ENCODE assay signal across 9 mouse cellular contexts in genomic region chr9:65392638-65393364, GRCm38 (mm10). TPM values are rescaled to one million over a fixed set of nuclear protein-coding genes. Genes with fewer than 3 reads are reported as not detected.
DNase-seq lines count a peak whose midpoint lies in the region; ATAC-seq and TF ChIP-seq lines count a peak whose summit lies in the region.
"Had no signal": no experiment of that assay in that cellular context is flagged by ENCODE, and none has a peak within 500 bp of the region (broad histone marks: within the 10 kb centered on the region; RNA-seq: fewer than 3 reads in every experiment).

No protein-coding gene starts in this region.

- peaks cover 11% of the 10 kb centered on the region for H3K4me1 ChIP-seq in embryonic facial prominence, embryonic 10.5 days
- no peaks in the 10 kb centered on the region for H3K4me1 ChIP-seq in limb, embryonic 14.5 days (ENCODE audit: control insufficient read depth, insufficient read depth, low read length)

- H3K36me3 ChIP-seq in embryonic facial prominence, embryonic 10.5 days (replicated peaks) = no peaks in the 10 kb centered on the region
- H3K36me3 ChIP-seq in limb, embryonic 14.5 days (ENCODE audit: control insufficient read depth, insufficient read depth, low read length) = no peaks in the 10 kb centered on the region
- H3K36me3 ChIP-seq: limb, embryonic 12.5 days had no signal

- peak; percentile 26 for DNase-seq in cerebellum, adult 11 months
- DNase-seq in 3134 (ENCODE audit: extremely low read depth, insufficient read length, low spot score) = peak; percentile 54
- peak; percentile 79 for DNase-seq in adrenal gland, postnatal 25 days
- DNase-seq in embryonic facial prominence, embryonic 10.5 days (ENCODE audit: low spot score) = peak; percentile 77
- peak; percentile 72 for DNase-seq in induced T-regulatory cell, adult 2 months (ENCODE audit: low read depth)
- DNase-seq in limb, embryonic 14.5 days (ENCODE audit: low spot score) = peak; percentile 61
- peak; percentile 42 for DNase-seq in retina, adult 2 months (ENCODE audit: low read depth, low spot score)

- H3K4me3 ChIP-seq in embryonic facial prominence, embryonic 10.5 days = no peak overlapping the region
- no peak overlapping the region for H3K4me3 ChIP-seq in limb, embryonic 14.5 days (replicated peaks; ENCODE audit: low read length)
- H3K4me3 ChIP-seq: limb, embryonic 12.5 days had no signal

- H3K4me2 ChIP-seq in limb, embryonic 14.5 days (replicated peaks; ENCODE audit: low read depth, low read length, severe bottlenecking) = no peak overlapping the region
- H3K4me2 ChIP-seq: limb, embryonic 12.5 days had no signal

- H3K27ac ChIP-seq in embryonic facial prominence, embryonic 10.5 days (replicated peaks) = no peak overlapping the region
- H3K27ac ChIP-seq in limb, embryonic 14.5 days (replicated peaks; ENCODE audit: low read depth, low read length) = no peak overlapping the region
- H3K27ac ChIP-seq: limb, embryonic 12.5 days had no signal

- 32% methylated on average over 6 of the region's 6 CpGs for WGBS in embryonic facial prominence, embryonic 10.5 days
- WGBS in limb, embryonic 14.5 days = 26% methylated on average over 6 of the region's 6 CpGs

- no peak for ATAC-seq in cerebellum, adult (ENCODE audit: insufficient number of reproducible peaks, low FRiP score, low TSS enrichment)
- ATAC-seq in limb, embryonic 14.5 days (ENCODE audit: low FRiP score, low read depth) = 0 out of 2 replicates have a peak, but pooled peaks have one; percentile 20

- 0 out of 2 replicates have a peak, but pooled peaks cover 2% of the 10 kb centered on the region for H3K9me3 ChIP-seq in embryonic facial prominence, embryonic 10.5 days
- no peaks in the 10 kb centered on the region for H3K9me3 ChIP-seq in limb, embryonic 14.5 days (ENCODE audit: control insufficient read depth, low read length)
- H3K9me3 ChIP-seq: limb, embryonic 12.5 days had no signal

- H3K9ac ChIP-seq in limb, embryonic 14.5 days (ENCODE audit: low read depth, low read length, severe bottlenecking) = no peak overlapping the region
- H3K9ac ChIP-seq: limb, embryonic 12.5 days had no signal

- peaks cover 71% of the 10 kb centered on the region for H3K27me3 ChIP-seq in embryonic facial prominence, embryonic 10.5 days (replicated peaks; ENCODE audit: low read depth, poor library complexity, severe bottlenecking)
- H3K27me3 ChIP-seq in limb, embryonic 14.5 days (ENCODE audit: control insufficient read depth, insufficient read depth, low read length) = peaks cover 29% of the 10 kb centered on the region

- no peak for TF ChIP-seq POLR2A in limb, embryonic 14.5 days (IDR thresholded peaks at IDR 0.05; ENCODE audit: borderline replicate concordance, extremely low read depth, insufficient read depth, insufficient read length)

RNA-seq across cellular contexts. Expression of gene Kbtbd13, which starts 1.3 kb away (rescaled TPM):
- 0.43 TPM in 1 of 2 replicates, not detected in the other for total RNA-seq in adrenal gland, postnatal 25 days (2021)
- 1.0 and 1.2 TPM in 2 replicates for polyA plus RNA-seq in embryonic facial prominence, embryonic 10.5 days (2016; fragmentation: Nextera tagmentation; extraction: Ambion mirVana)
- polyA plus RNA-seq in limb, embryonic 14.5 days (2012; rRNA removed) = 1.3 and 1.7 TPM in 2 replicates
- 1.3 and 1.5 TPM in 2 replicates for polyA plus RNA-seq in limb, embryonic 14.5 days (2014; fragmentation: Nextera tagmentation; extraction: Ambion mirVana)

RNA-seq across cellular contexts. Expression of gene Rasl12, which starts 5.5 kb away (rescaled TPM):
- 9.6 and 15.9 TPM in 2 replicates for total RNA-seq in adrenal gland, postnatal 25 days (2021)
- polyA plus RNA-seq in embryonic facial prominence, embryonic 10.5 days (2016; fragmentation: Nextera tagmentation; extraction: Ambion mirVana) = 7.6 and 8.3 TPM in 2 replicates
- 9.1 and 10.9 TPM in 2 replicates for polyA plus RNA-seq in limb, embryonic 14.5 days (2012; rRNA removed)
- 9.6 and 9.9 TPM in 2 replicates for polyA plus RNA-seq in limb, embryonic 14.5 days (2014; fragmentation: Nextera tagmentation; extraction: Ambion mirVana)

RNA-seq across cellular contexts. Expression of gene Slc51b, which starts 30.0 kb away (rescaled TPM):
- not detected in 2 replicates for total RNA-seq in adrenal gland, postnatal 25 days (2021)
- polyA plus RNA-seq in embryonic facial prominence, embryonic 10.5 days (2016; fragmentation: Nextera tagmentation; extraction: Ambion mirVana) = not detected in 2 replicates
- polyA plus RNA-seq in limb, embryonic 14.5 days (2012; rRNA removed) = not detected in 2 replicates
- polyA plus RNA-seq in limb, embryonic 14.5 days (2014; fragmentation: Nextera tagmentation; extraction: Ambion mirVana) = not detected in 2 replicates
- polyA plus RNA-seq: limb, embryonic 12.5 days had no signal

RNA-seq across cellular contexts. Expression of gene Ubap1l, which starts 32.0 kb away (rescaled TPM):
- 0.90 TPM in 1 of 2 replicates, not detected in the other for total RNA-seq in adrenal gland, postnatal 25 days (2021)
- 0.38 and 0.66 TPM in 2 replicates for polyA plus RNA-seq in embryonic facial prominence, embryonic 10.5 days (2016; fragmentation: Nextera tagmentation; extraction: Ambion mirVana)
- polyA plus RNA-seq in limb, embryonic 14.5 days (2012; rRNA removed) = 0.51 and 0.62 TPM in 2 replicates
- 0.21 TPM in 1 of 2 replicates, not detected in the other for polyA plus RNA-seq in limb, embryonic 14.5 days (2014; fragmentation: Nextera tagmentation; extraction: Ambion mirVana)

RNA-seq across cellular contexts. Expression of gene Mtfmt, which starts 42.8 kb away (rescaled TPM):
- 16.9 and 20.1 TPM in 2 replicates for total RNA-seq in adrenal gland, postnatal 25 days (2021)
- polyA plus RNA-seq in embryonic facial prominence, embryonic 10.5 days (2016; fragmentation: Nextera tagmentation; extraction: Ambion mirVana) = 20.1 and 22.7 TPM in 2 replicates
- polyA plus RNA-seq in limb, embryonic 14.5 days (2012; rRNA removed) = 26.3 and 28.8 TPM in 2 replicates
- 18.7 and 22.5 TPM in 2 replicates for polyA plus RNA-seq in limb, embryonic 14.5 days (2014; fragmentation: Nextera tagmentation; extraction: Ambion mirVana)

Comparison
In these comparisons a context has a peak if more than half of its experiments do, and no peak if none do; other contexts are left out.
1. DNase-seq: peak in every context shown above with its lines; median percentile 79 in adrenal gland, postnatal 25 days; 77 in embryonic facial prominence, embryonic 10.5 days; 72 in induced T-regulatory cell, adult 2 months; 61 in limb, embryonic 14.5 days; 54 in 3134; 42 in retina, adult 2 months; 26 in cerebellum, adult 11 months.